Mouse (Mus musculus) intestine, embryonic 14.5 days (tissue): Measurements from ENCODE around the gene Cd96. TPM values are rescaled to one million over a fixed set of nuclear protein-coding genes. Genes with fewer than 3 reads are reported as not detected.

Experiments
- ATAC-seq: fragments of 200-750 bp; cut with Nextera tagmentation; replicated peaks from 2 replicates; pipeline ENCODE4 v1.8.0; 2017; ENCODE audit warnings: low read depth, moderate number of reproducible peaks, moderate TSS enrichment, moderate library complexity; ENCODE audit not compliant: low FRiP score, low TSS enrichment
- DNase-seq: peaks from one replicate; pipeline ENCODE4 v3.0.0-alpha.2; 2018; ENCODE audit warnings: low spot score
- H3K27ac ChIP-seq: fragments of 300-500 bp; sonication (generic); 2 replicates; pipeline ENCODE4 v1.5.1; 2014; ENCODE audit warnings: low read depth, mild to moderate bottlenecking, control low read depth
- H3K27me3 ChIP-seq: fragments of 300-500 bp; sonication (generic); replicated peaks from 2 replicates; pipeline ENCODE4 v1.6.1; 2014; ENCODE audit warnings: low read length, control low read depth; ENCODE audit not compliant: control insufficient read depth, insufficient read depth
- H3K36me3 ChIP-seq: fragments of 300-500 bp; sonication (generic); 2 replicates; pipeline ENCODE4 v1.6.1; 2014; ENCODE audit warnings: low read length, control low read depth; ENCODE audit not compliant: control insufficient read depth, insufficient read depth
- H3K4me1 ChIP-seq: fragments of 300-500 bp; sonication (generic); replicated peaks from 2 replicates; pipeline ENCODE4 v1.6.1; 2014; ENCODE audit warnings: low read length, control low read depth, mixed read lengths; ENCODE audit not compliant: control insufficient read depth, insufficient read depth
- H3K4me2 ChIP-seq: fragments of 300-500 bp; sonication (generic); 2 replicates; pipeline ENCODE4 v1.6.1; 2014; ENCODE audit warnings: low read length
- H3K4me3 ChIP-seq: fragments of 300-500 bp; sonication (generic); 2 replicates; pipeline ENCODE4 v1.5.1; 2014; ENCODE audit warnings: low read depth, low read length, control low read depth, mixed read lengths
- H3K9ac ChIP-seq: fragments of 300-500 bp; sonication (generic); 2 replicates; pipeline ENCODE4 v1.6.1; 2014; ENCODE audit warnings: mild to moderate bottlenecking, low read length
- H3K9me3 ChIP-seq: fragments of 300-500 bp; sonication (generic); 2 replicates; pipeline ENCODE4 v1.6.1; 2016; ENCODE audit warnings: low read length, control low read depth; ENCODE audit not compliant: control insufficient read depth
- WGBS: fragments of 180-500 bp; shearing (Covaris S2); extraction: QIAGEN DNeasy Blood & Tissue Kit; methylation state at CpG from one replicate; pipeline ENCODE4 v1.1.7; 2014; 5-methylcytosine and 5-hydroxymethylcytosine counted together
- polyA plus RNA-seq: library from polyadenylated mRNA; unstranded; fragments of >200 nt; fragmentation: Nextera tagmentation; extraction: Ambion mirVana; gene quantifications from 2 replicates; pipeline ENCODE4 v1.2.1, GENCODE M21; 2014

The Cd96 gene
- polyA plus RNA-seq, 1 experiment from 2014 or later, result 0.37 TPM

DNA sequence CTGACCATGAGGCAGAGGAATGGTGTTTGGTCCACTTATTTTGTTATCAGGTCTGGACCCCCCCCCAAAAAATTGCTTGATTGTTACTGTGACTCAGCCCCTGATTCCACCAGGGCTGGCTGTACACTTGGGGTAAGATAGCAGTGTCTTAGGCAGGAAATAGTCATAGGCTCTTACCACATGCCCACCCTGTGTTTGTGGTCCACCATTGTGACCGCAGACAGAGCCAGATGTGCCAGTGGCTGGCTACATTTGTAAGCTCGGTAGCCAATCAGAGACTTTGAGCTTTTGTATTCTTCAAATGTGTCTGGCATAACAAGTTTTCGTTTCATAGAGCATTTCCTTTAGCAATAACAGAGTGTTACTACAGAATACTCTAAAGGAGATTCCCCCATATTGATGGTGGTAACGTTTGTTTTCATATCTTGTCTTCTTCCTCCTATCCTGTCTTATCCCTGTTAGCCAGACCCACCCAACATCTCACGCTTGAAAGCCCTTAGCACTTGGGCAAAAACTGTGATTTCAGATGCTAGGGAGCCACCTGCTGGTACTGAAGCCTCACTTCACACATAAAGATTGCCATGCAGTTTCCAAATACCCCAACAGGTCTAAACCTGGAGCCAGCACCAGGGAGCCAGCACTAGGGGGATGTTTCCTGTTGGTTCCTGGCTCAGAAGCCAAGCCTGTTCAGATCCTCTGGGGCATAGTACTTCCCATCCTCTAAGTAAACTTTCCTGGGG lies 97.7 kb downstream of the Cd96 start:
- H3K9me3 ChIP-seq, result no peaks in the 10 kb centered on the region
- H3K4me1 ChIP-seq, result no peaks in the 10 kb centered on the region
- WGBS, result 46% methylated on average over 5 of the region's 5 CpGs
- H3K36me3 ChIP-seq, result no peaks in the 10 kb centered on the region
- peak; percentile 65 for DNase-seq
- H3K9ac ChIP-seq, result no peak overlapping the region
- H3K4me2 ChIP-seq, result no peak overlapping the region
- H3K27ac ChIP-seq, result no peak overlapping the region
- no peaks in the 10 kb centered on the region for H3K27me3 ChIP-seq
- ATAC-seq, result peak; percentile 81
- H3K4me3 ChIP-seq, result no peak overlapping the region

GRCm38 (mm10) chr16:46021302-46021701 lies 98.7 kb downstream of the Cd96 start:
- WGBS, result 77% methylated on average over 2 of the region's 2 CpGs
- Histone ChIP-seq H3K9ac (no peak overlapping the region), H3K4me3 (no peak overlapping the region), H3K27me3 (no peaks in the 10 kb centered on the region), H3K27ac (no peak overlapping the region), H3K4me1 (no peaks in the 10 kb centered on the region), H3K4me2 (no peak overlapping the region), H3K36me3 (no peaks in the 10 kb centered on the region), H3K9me3 (no peaks in the 10 kb centered on the region)
- no peak for ATAC-seq
- DNase-seq, result no peak

GRCm38 (mm10) chr16:46020396-46020795 lies 99.7 kb downstream of the Cd96 start:
- 75% methylated on average over 2 of the region's 2 CpGs for WGBS
- no peak overlapping the region for H3K27ac ChIP-seq
- H3K4me2 ChIP-seq, result no peak overlapping the region
- no peaks in the 10 kb centered on the region for H3K4me1 ChIP-seq
- no peak overlapping the region for H3K9ac ChIP-seq
- no peaks in the 10 kb centered on the region for H3K27me3 ChIP-seq
- no peak for DNase-seq
- H3K9me3 ChIP-seq, result no peaks in the 10 kb centered on the region
- no peak for ATAC-seq
- H3K36me3 ChIP-seq, result no peaks in the 10 kb centered on the region
- H3K4me3 ChIP-seq, result no peak overlapping the region

DNA sequence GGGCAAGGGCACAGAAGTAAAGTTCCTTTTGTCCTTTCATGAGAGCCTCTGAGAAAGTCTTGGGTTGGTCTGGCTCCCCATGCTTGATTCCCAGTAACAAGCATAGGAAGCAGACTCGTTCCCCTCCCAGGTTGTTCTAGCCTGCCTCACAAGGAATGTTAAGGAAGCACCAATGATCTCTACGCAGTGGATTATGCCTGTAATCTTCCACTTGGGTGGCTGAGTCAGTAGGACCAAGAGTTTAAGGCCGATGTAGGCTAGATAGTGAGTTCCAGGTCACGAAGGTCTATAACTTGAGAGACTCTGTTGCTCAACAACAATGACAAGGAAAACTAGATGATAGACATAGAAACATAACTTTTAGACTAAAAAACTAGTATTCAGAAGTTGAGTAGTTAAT lies 100.3 kb downstream of the Cd96 start:
- ATAC-seq (no peak), DNase-seq (no peak)
- no peaks in the 10 kb centered on the region for H3K36me3 ChIP-seq
- H3K4me2 ChIP-seq, result no peak overlapping the region
- no peak overlapping the region for H3K27ac ChIP-seq
- H3K4me1 ChIP-seq, result no peaks in the 10 kb centered on the region
- H3K4me3 ChIP-seq, result no peak overlapping the region
- no peaks in the 10 kb centered on the region for H3K27me3 ChIP-seq
- no peak overlapping the region for H3K9ac ChIP-seq
- WGBS, result 73% methylated on average over 4 of the region's 4 CpGs
- no peaks in the 10 kb centered on the region for H3K9me3 ChIP-seq

DNA sequence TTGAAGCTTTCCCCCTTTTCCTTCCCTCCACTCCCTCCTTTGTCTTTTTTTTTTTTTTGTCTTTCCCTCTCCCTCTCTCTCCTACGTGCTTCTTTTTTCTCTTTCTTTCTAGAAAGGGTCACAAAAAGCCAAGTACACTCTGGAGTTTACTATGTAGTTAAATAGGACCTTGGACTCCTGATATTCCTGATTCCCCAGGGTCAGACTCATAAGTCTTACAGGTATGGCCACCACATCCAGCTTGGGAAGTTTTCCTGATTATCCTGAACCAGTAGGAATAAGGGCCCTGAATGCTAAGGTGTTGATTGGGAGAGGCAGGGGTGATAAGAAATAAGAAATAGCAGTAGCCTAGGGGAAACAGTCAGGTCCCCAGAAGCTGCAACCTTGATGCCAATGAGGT lies 100.7 kb downstream of the Cd96 start:
- Histone ChIP-seq H3K4me1 (no peaks in the 10 kb centered on the region), H3K4me2 (no peak overlapping the region), H3K27ac (no peak overlapping the region), H3K4me3 (no peak overlapping the region), H3K9ac (no peak overlapping the region), H3K27me3 (no peaks in the 10 kb centered on the region), H3K36me3 (no peaks in the 10 kb centered on the region), H3K9me3 (no peaks in the 10 kb centered on the region)
- DNase-seq (no peak), ATAC-seq (no peak)
- 44% methylated on average over 1 of the region's 1 CpGs for WGBS

DNA sequence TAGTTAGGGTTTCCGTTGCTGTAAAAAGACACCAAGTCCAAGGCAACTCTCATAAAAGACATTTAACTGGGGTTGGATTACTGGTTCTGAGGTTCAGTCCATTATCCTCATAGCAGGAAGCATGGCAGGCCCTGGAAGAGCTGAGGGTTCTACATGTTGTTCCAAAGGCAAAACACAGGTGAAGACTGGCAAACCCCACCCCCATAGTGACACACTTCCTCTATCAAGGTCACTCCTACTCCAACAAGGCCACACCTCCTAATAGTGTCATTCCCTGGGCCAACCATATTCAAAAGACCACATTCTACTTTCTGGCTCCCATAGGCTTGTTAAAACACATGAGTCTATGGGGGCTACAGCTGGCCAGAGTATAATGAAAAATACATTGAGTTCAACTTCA lies 108.4 kb downstream of the Cd96 start:
- H3K36me3 ChIP-seq, result no peaks in the 10 kb centered on the region
- H3K27ac ChIP-seq, result no peak overlapping the region
- DNase-seq (no peak), ATAC-seq (no peak)
- H3K4me1 ChIP-seq, result no peaks in the 10 kb centered on the region; the same call in 1 of the 2 replicates
- no peak overlapping the region; the same call in 1 of the 2 replicates for H3K4me2 ChIP-seq
- no peaks in the 10 kb centered on the region for H3K9me3 ChIP-seq
- 79% methylated on average over 1 of the region's 1 CpGs for WGBS
- H3K9ac ChIP-seq, result no peak overlapping the region
- no peaks in the 10 kb centered on the region for H3K27me3 ChIP-seq
- no peak overlapping the region for H3K4me3 ChIP-seq

- peak overlapping the region; percentile 81 for H3K27ac ChIP-seq
- H3K4me2 ChIP-seq, result peak overlapping the region; percentile 91
- H3K36me3 ChIP-seq, result no peaks in the 10 kb centered on the region
- H3K9me3 ChIP-seq, result no peaks in the 10 kb centered on the region
- peak overlapping the region; percentile 64 for H3K4me3 ChIP-seq
- peak overlapping the region; percentile 54 for H3K9ac ChIP-seq
- DNase-seq (no peak), ATAC-seq (peak; percentile 54)
- WGBS, result 5% methylated on average over 5 of the region's 5 CpGs
- H3K4me1 ChIP-seq, result no peaks in the 10 kb centered on the region; the same call in 1 of the 2 replicates
- no peaks in the 10 kb centered on the region for H3K27me3 ChIP-seq
Observed at GRCm38 (mm10) chr16:46010906-46011220, 109.2 kb downstream of the Cd96 start.

DNA sequence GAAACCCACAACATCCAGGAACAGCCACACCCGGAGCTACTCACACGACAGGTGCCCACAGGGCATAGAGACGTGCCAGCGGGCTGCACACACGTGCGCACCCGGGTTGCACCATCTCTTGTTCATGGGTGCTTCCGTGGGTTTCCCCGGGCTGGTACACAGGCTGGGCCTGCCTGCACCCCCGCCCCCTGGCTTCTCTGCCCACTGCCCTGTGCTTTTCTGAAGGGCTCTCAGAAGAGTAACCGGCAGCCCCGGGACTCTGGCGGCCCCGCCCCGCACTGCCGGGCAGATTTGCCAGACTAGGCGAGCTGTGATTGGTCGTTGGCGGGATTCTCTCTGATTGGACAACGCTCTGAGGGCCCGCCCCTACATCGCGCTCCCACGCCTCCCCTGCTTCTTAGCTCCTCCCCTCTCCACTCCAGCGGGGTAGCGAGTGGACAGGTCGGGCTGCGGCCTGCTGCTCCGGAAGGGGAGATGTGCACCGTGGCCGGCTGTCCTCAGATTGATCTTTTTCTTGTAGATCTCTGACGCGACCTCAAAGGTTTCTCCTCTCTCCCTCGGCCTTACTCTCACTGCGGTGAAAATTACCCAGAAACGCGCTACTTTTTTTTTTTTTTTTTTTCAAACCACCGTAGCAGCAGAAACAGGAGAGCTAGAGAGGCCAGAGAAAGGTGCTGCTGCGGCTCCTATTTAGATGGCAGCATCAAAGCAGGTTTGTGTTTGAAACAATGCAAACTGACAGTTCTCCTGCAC lies 109.7 kb downstream of the Cd96 start, which contains the start of gene Plcxd2:
TSS of gene Plcxd2 (minus strand) at position 66 of the 753 bp plus-strand sequence.
- no peaks in the 10 kb centered on the region for H3K9me3 ChIP-seq
- DNase-seq (peak; percentile 96), ATAC-seq (peak; percentile 99)
- WGBS, result under 1% methylated on average over 39 of the region's 39 CpGs
- peak within 1 kb of the TSS; percentile 81 for H3K27ac ChIP-seq
- no peaks in the 10 kb centered on the region; the same call in 1 of the 2 replicates for H3K4me1 ChIP-seq
- peak within 1 kb of the TSS; percentile 64 for H3K4me3 ChIP-seq
- no peaks in the 10 kb centered on the region for H3K27me3 ChIP-seq
- peak within 1 kb of the TSS; percentile 54 for H3K9ac ChIP-seq
- H3K36me3 ChIP-seq, result no peaks in the 10 kb centered on the region
- H3K4me2 ChIP-seq, result peak within 1 kb of the TSS; percentile 91
